Mouse (Mus musculus) hindbrain, postnatal 0 days (tissue): ENCODE data around the gene Atp2c1. TPM values are rescaled to one million over a fixed set of nuclear protein-coding genes. Genes with fewer than 3 reads are reported as not detected.
A peak's percentile ranks its signal among the peaks of the same experiment; 100 is the strongest.

Source experiments
- ATAC-seq: fragments of 200-750 bp; cut with Nextera tagmentation; 2 replicates; pipeline ENCODE4 v1.8.0; 2017; ENCODE audit warnings: mild to moderate bottlenecking, moderate TSS enrichment, moderate library complexity
- DNase-seq: peaks from one replicate; pipeline ENCODE4 v3.0.0-alpha.2; 2015; ENCODE audit warnings: low spot score
- H3K27ac ChIP-seq: fragments of 300-500 bp; sonication (generic); 2 replicates; pipeline ENCODE4 v1.5.1; 2014; ENCODE audit warnings: mild to moderate bottlenecking
- H3K27me3 ChIP-seq: fragments of 300-500 bp; sonication (generic); 2 replicates; pipeline ENCODE4 v1.6.1; 2014; ENCODE audit warnings: low read length, mixed read lengths; ENCODE audit not compliant: insufficient read depth
- H3K36me3 ChIP-seq: fragments of 300-500 bp; sonication (generic); 2 replicates; pipeline ENCODE4 v1.6.1; 2014; ENCODE audit warnings: low read length, mixed read lengths; ENCODE audit not compliant: insufficient read depth
- H3K4me1 ChIP-seq: fragments of 300-500 bp; sonication (generic); 2 replicates; pipeline ENCODE4 v1.6.1; 2014; ENCODE audit warnings: antibody characterized with exemption, low read length, mixed read lengths; ENCODE audit not compliant: insufficient read depth
- H3K4me2 ChIP-seq: fragments of 300-500 bp; sonication (generic); 2 replicates; pipeline ENCODE4 v1.6.1; 2014; ENCODE audit warnings: low read depth, mild to moderate bottlenecking, low read length, moderate library complexity, mixed read lengths
- H3K4me3 ChIP-seq: fragments of 300-500 bp; sonication (generic); 2 replicates; pipeline ENCODE4 v1.5.1; 2014; ENCODE audit warnings: low read length
- H3K9ac ChIP-seq: fragments of 300-500 bp; sonication (generic); replicated peaks from 2 replicates; pipeline ENCODE4 v1.6.1; 2014; ENCODE audit warnings: mild to moderate bottlenecking, low read length, moderate library complexity, mixed read lengths
- H3K9me3 ChIP-seq: fragments of 300-500 bp; sonication (generic); 2 replicates; pipeline ENCODE4 v1.6.1; 2016; ENCODE audit warnings: low read length, mixed read lengths
- CTCF ChIP-seq: IDR thresholded peaks from 2 replicates; pipeline ENCODE4 v1.5.1; 2016; ENCODE audit warnings: antibody characterized with exemption, control low read depth, low read depth
- WGBS: fragments of 180-500 bp; shearing (Covaris S2); extraction: QIAGEN DNeasy Blood & Tissue Kit; methylation state at CpG from one replicate; pipeline ENCODE4 v1.1.7; 2014; 5-methylcytosine and 5-hydroxymethylcytosine counted together
- polyA plus RNA-seq: library from polyadenylated mRNA; unstranded; fragments of >200 nt; fragmentation: Nextera tagmentation; extraction: Ambion mirVana; gene quantifications from 2 replicates; pipeline ENCODE4 v1.2.1, GENCODE M21; 2015
- total RNA-seq: library from RNA; depleted of rRNA; stranded (reverse); fragments of >200 nt; gene quantifications from 2 replicates; pipeline ENCODE4 v1.2.3, GENCODE M21; 2014

Atp2c1 gene
- total and polyA plus RNA-seq, 2 experiments from 2014 or later, result 66.0 to 157 TPM

- no peaks in the 10 kb centered on the region for H3K27me3 ChIP-seq
- 83% methylated on average over 3 of the region's 3 CpGs for WGBS
- no peak overlapping the region for H3K27ac ChIP-seq
- no peak for TF ChIP-seq CTCF
- no peaks in the 10 kb centered on the region for H3K9me3 ChIP-seq
- ATAC-seq (no peak), DNase-seq (no peak)
- no peak overlapping the region for H3K4me3 ChIP-seq
- no peak overlapping the region for H3K9ac ChIP-seq
- no peaks in the 10 kb centered on the region for H3K36me3 ChIP-seq
- no peak overlapping the region for H3K4me2 ChIP-seq
- no peaks in the 10 kb centered on the region for H3K4me1 ChIP-seq
These were observed 51.0 kb downstream of the Atp2c1 start for GRCm38 (mm10) chr9:105476134-105476533.

GRCm38 (mm10) chr9:105474910-105475309, 52.2 kb downstream of the Atp2c1 start:
- Histone ChIP-seq H3K36me3 (no peaks in the 10 kb centered on the region), H3K4me1 (no peaks in the 10 kb centered on the region), H3K4me3 (no peak overlapping the region), H3K4me2 (no peak overlapping the region), H3K9me3 (no peaks in the 10 kb centered on the region), H3K9ac (no peak overlapping the region), H3K27ac (no peak overlapping the region), H3K27me3 (no peaks in the 10 kb centered on the region)
- no peak for TF ChIP-seq CTCF
- 87% methylated on average over 3 of the region's 3 CpGs for WGBS
- no peak for DNase-seq
- ATAC-seq, result no peak

- no peaks in the 10 kb centered on the region for H3K4me1 ChIP-seq
- H3K9ac ChIP-seq, result no peak overlapping the region
- DNase-seq (no peak), ATAC-seq (no peak)
- peak; percentile 39 for TF ChIP-seq CTCF
- no peaks in the 10 kb centered on the region for H3K27me3 ChIP-seq
- over 99% methylated on average over 3 of the region's 3 CpGs for WGBS
- H3K9me3 ChIP-seq, result no peaks in the 10 kb centered on the region
- peaks cover 5% of the 10 kb centered on the region for H3K36me3 ChIP-seq
- no peak overlapping the region for H3K4me3 ChIP-seq
- no peak overlapping the region for H3K4me2 ChIP-seq
- no peak overlapping the region for H3K27ac ChIP-seq
These were observed 59.3 kb downstream of the Atp2c1 start for GRCm38 (mm10) chr9:105467787-105468186.

GRCm38 (mm10) chr9:105461496-105461895, 65.6 kb downstream of the Atp2c1 start:
- DNase-seq, result no peak
- H3K9me3 ChIP-seq, result no peaks in the 10 kb centered on the region
- no peaks in the 10 kb centered on the region for H3K4me1 ChIP-seq
- 91% methylated on average over 7 of the region's 7 CpGs for WGBS
- H3K4me2 ChIP-seq, result no peak overlapping the region
- no peak overlapping the region for H3K27ac ChIP-seq
- H3K4me3 ChIP-seq, result no peak overlapping the region
- ATAC-seq, result no peak
- no peak overlapping the region for H3K9ac ChIP-seq
- TF ChIP-seq CTCF, result no peak
- peaks cover 16% of the 10 kb centered on the region for H3K36me3 ChIP-seq
- H3K27me3 ChIP-seq, result no peaks in the 10 kb centered on the region

GRCm38 (mm10) chr9:105459032-105459431, 68.1 kb downstream of the Atp2c1 start:
- Histone ChIP-seq H3K9ac (no peak overlapping the region), H3K4me2 (no peak overlapping the region), H3K27ac (no peak overlapping the region), H3K9me3 (no peaks in the 10 kb centered on the region), H3K36me3 (peaks cover 17% of the 10 kb centered on the region), H3K4me1 (no peaks in the 10 kb centered on the region), H3K27me3 (no peaks in the 10 kb centered on the region), H3K4me3 (no peak overlapping the region)
- ATAC-seq (no peak), DNase-seq (no peak)
- 86% methylated on average over 13 of the region's 13 CpGs for WGBS
- TF ChIP-seq CTCF, result no peak

GRCm38 (mm10) chr9:105408549-105408948, 118.6 kb downstream of the Atp2c1 start:
- TF ChIP-seq CTCF, result peak; percentile 40; the same call in 1 of the 2 replicates
- peak; percentile 42 for DNase-seq
- H3K27me3 ChIP-seq, result no peaks in the 10 kb centered on the region
- WGBS, result 91% methylated on average over 6 of the region's 6 CpGs
- no peaks in the 10 kb centered on the region for H3K4me1 ChIP-seq
- no peak overlapping the region for H3K27ac ChIP-seq
- ATAC-seq, result no peak
- no peak overlapping the region for H3K9ac ChIP-seq
- no peak overlapping the region for H3K4me2 ChIP-seq
- H3K9me3 ChIP-seq, result no peaks in the 10 kb centered on the region
- H3K4me3 ChIP-seq, result no peak overlapping the region
- H3K36me3 ChIP-seq, result peaks cover 13% of the 10 kb centered on the region

DNA sequence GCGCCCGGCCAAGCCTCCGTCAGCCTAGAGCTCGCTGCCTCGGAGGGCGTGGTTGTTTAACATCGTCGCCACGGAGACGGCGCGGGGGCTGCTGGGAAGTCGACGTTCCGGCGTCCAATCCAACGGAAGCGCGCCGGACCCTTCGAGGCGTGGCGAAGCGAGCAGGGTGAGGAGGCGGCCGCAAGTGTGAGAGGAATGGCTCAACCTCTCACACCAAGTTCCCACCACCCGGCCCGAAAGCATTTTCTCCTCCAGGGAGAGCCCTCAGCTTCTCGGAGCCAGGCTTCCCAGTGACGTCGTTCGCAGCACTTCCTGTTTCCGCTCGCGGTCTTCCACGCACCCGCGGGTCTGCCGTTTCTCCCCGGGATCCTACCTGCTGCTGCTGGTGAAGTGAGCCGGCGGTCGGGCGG, 131.9 kb downstream of the Atp2c1 start, which contains the start of the genes Aste1 and Nek11:
Gene Aste1, plus strand, starts transcription at position 175 of the 410 bp plus-strand sequence.
Gene Nek11, minus strand, starts transcription at position 307 of the 410 bp plus-strand sequence.
- Histone ChIP-seq H3K9me3 (no peaks in the 10 kb centered on the region), H3K4me1 (0 out of 2 replicates have a peak, but pooled peaks cover 3% of the 10 kb centered on the region), H3K9ac (peak within 1 kb of the TSS; percentile 50), H3K4me2 (peak within 1 kb of the TSS; percentile 74), H3K4me3 (peak within 1 kb of the TSS; percentile 68), H3K27ac (peak within 1 kb of the TSS; percentile 64), H3K27me3 (no peaks in the 10 kb centered on the region), H3K36me3 (no peaks in the 10 kb centered on the region)
- TF ChIP-seq CTCF, result 0 out of 2 replicates have a peak, but pooled peaks have one; percentile 20
- under 1% methylated on average over 42 of the region's 44 CpGs for WGBS
- DNase-seq (peak; percentile 95), ATAC-seq (peak; percentile 97)
